Mouse (Mus musculus) granulocyte monocyte progenitor cell, adult 5-6 weeks (primary cell): ENCODE data around the gene Spon1. TPM values are rescaled to one million over a fixed set of nuclear protein-coding genes. Genes with fewer than 3 reads are reported as not detected.

Experiments
- ATAC-seq: replicated peaks from 2 replicates; pipeline ENCODE4 v1.8.0; 2016; ENCODE audit warnings: mild to moderate bottlenecking, moderate TSS enrichment, inconsistent platforms; ENCODE audit not compliant: poor library complexity, severe bottlenecking
- total RNA-seq, 2 experiments: library from RNA; stranded (forward) in 1 of 2; stranded (reverse) in 1 of 2; fragments of 200-712, 200-1000 nt in 1 of 2; fragments of >200 nt in 1 of 2; fragmentation: Nextera tagmentation in 1 of 2; gene quantifications; 2 replicates each; pipeline ENCODE4 v1.2.3; 2014 to 2017

Spon1 gene
- total RNA-seq, 2 experiments from 2014 or later = not detected

- no peak for ATAC-seq
Measured at GRCm38 (mm10) chr7:113828576-113828975, 62.8 kb downstream of the Spon1 start.

- ATAC-seq = peak; percentile 68
Measured at GRCm38 (mm10) chr7:113837151-113837550, 71.4 kb downstream of the Spon1 start.

DNA sequence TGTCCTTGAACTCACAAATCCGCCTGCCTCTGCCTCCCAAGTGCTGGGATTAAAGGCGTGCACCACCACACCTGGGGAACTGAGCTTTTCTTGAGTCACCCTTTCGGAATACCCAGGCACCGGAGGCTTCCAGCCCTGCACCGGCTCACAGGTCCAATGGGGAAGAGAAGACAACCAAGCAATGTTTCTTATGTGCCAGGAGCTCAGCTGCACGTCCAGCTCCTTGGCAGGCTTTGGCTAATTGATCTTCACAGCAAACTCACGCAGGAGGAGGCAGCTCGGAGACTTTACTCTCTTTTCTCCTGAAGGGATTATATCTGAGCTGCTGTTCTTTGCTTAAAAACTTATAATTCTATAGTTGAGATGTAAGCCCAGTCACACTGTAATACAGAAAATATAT, 73.6 kb downstream of the Spon1 start:
- ATAC-seq = no peak

- ATAC-seq = no peak
Measured at GRCm38 (mm10) chr7:113841521-113841920, 75.7 kb downstream of the Spon1 start.

DNA sequence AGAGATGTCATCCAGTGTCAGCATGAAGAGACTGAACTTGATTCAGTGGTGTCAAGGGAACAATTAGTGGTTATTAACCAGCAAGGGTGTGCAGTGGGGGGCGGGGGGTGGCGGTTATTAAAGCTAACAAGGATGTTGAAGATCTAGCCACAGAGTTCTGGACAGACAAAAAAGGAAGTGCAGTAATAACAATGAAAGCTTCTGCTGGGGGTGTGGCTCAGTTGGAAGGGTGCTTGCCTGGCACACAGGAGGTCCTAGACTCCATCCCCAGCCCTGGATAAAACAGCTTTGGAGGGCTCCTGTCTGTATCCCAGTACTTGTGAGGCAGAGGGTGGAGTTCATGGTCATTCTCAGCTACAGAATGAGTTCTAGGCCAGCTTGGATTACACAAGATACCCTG, 77.4 kb downstream of the Spon1 start:
- peak; percentile 84 for ATAC-seq

- ATAC-seq = no peak
Measured at GRCm38 (mm10) chr7:113845191-113845590, 79.4 kb downstream of the Spon1 start.

GRCm38 (mm10) chr7:113846553-113846952, 80.8 kb downstream of the Spon1 start:
- peak; percentile 40 for ATAC-seq

- no peak for ATAC-seq
Measured at GRCm38 (mm10) chr7:113847041-113847819, 81.4 kb downstream of the Spon1 start.

- ATAC-seq = no peak
Measured at GRCm38 (mm10) chr7:113850389-113850788, 84.6 kb downstream of the Spon1 start.

DNA sequence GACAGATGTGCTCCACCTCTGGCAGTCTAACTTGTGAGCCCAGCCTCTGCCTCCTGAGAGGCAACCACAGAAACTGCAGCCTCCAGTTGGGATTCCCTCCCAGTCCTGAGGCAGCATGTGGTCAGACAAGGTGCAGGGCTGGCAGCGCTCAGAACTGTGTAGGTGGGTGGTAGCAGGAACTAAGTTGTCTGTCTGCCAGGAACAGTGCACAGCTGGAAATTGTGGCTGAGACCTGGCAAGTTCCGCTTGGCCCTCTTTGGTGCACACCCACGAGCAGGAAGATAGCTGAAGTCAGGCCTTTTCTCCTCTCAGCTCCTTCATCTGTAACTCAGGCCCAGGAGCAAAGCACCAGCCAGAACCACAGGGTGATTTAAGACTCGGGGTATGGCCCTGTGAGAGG, 89.6 kb downstream of the Spon1 start:
- ATAC-seq = peak; percentile 72

DNA sequence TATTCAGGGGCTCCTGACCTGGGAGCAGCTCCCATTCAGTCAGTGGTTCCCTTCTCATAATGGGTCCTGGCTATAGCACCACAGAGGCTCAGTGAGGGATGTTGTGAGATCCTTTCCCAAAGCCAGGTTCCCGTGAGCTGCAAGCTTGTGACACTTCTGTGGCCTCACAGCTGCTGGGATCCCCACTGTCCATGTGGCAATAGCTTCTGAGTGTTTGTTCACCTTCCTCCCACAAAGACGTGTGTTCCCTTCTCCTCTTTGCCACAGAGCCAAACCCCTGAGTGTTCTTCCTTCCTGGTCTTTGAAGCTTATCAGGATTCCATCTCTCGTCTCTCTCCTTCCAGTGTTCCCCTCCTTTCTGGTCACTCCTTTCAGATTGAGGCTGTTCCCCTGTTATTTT, 90.3 kb downstream of the Spon1 start:
- ATAC-seq = peak; percentile 91

GRCm38 (mm10) chr7:113859480-113859881, 93.7 kb downstream of the Spon1 start:
- ATAC-seq = no peak

DNA sequence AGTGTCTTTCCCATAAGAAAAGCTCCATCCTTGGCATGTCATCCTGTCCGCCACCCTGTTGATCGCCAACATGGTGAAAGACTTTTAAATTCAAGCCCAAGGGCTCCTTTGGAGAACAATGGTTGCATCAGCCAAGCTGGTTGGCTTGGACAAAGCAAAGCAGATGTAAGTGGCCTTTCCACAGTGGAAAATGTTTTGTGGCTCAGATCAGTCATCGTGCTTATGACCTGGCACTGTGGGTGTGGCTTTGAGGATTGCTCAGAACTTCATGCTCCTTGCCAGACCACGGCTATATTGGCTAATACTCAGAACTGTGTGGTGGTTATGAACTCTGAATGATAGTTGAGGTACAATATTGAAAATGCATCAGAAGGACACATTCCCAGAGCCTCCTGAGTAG, 96.2 kb downstream of the Spon1 start:
- ATAC-seq = peak; percentile 94

DNA sequence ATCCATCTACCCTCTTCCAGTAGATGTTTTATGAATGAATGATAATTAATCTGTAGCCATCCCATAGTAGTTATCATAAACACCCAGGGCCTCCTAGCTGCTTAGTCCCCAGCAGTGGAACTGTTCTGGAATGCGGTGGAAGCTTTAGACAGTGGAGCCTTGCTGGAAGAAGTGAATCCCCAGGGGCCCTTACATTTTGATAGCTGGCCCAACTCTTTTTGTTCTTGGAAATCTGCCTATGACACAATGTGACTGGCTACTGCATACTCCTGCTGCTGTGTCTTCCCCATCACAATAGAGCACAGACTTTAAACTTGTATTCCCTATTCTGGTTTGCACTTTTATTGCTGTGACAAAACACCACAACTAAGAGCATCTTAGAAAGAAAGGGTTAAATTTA, 107.0 kb downstream of the Spon1 start:
- ATAC-seq = no peak

DNA sequence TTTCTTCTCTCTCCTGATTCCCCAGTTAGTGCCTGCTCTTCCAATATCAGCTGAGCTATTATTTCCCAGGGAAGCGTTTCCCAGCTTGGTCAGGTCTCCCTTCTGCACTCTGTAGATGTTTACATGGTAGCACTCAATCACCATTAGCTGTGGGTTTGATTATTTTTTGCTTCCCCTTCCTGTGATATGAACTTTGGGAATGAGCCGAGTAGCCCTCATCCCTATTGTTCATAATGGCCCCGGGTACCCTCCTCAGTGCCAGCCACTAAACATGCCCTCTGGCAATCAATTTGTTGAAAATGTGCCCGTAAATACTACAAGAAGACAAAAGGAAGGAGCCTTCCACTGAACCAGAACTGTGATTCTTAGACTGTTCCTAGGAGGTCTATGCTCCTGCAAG, 111.7 kb downstream of the Spon1 start:
- ATAC-seq = no peak

DNA sequence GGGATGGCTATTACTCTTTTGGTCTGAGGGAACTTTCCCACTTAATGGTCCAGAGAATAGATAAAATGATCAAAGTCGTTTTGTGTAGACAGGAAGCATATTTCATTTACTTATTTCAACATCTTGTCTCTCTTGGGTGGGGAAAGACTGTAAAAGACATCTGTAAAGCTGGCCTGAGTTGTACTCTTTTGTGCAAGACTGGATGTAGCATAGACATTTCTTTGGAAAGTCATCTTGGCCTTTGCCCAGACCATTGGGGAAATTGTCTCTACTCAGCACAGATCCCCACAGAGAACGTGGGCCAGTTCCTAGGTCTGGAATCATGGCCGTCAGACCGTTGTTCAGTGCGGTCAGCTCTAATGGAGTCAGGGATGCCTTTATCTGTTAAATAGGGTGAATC, 112.1 kb downstream of the Spon1 start:
- ATAC-seq = no peak

- ATAC-seq = no peak
Measured at GRCm38 (mm10) chr7:113879085-113879501, 113.3 kb downstream of the Spon1 start.

DNA sequence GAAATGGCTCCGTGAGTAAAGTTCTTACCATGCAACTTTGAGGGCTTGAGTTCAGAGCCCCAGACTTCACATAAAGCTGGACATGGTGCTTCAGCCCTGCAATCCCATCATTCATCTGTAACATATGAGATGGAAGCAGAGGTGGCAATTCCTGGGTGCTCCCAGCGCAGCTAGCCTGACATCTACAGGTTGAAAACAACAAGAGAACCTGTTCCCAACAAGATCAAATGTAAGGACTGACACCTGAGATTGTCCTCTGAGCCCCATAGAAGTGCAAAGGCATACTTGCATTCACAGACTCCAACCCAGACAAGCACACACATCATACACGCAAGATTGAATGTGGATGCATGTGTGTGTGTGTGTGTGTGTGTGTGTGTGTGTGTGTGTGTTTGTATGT, 114.2 kb downstream of the Spon1 start:
- no peak for ATAC-seq

- ATAC-seq = no peak
Measured at GRCm38 (mm10) chr7:113890782-113891181, 125.0 kb downstream of the Spon1 start.

DNA sequence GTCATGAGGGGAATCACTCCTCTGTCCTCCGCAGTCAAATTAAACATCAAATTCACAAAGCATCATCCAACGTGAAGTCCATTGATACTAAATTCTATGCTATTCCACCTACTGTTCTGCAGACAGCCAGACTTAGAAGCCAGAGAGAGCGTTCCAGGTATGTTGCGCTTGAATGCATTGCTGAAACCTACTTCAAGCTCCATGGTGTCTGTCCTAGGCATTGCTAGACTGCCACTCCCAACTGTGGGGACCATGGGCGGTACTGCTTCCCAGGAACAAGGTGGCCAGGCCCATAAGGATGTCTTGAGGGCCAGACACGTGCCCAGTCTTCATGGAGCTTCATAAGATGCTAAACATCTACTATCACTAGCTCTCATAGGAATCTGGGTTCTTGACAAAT, 125.7 kb downstream of the Spon1 start:
- no peak for ATAC-seq

DNA sequence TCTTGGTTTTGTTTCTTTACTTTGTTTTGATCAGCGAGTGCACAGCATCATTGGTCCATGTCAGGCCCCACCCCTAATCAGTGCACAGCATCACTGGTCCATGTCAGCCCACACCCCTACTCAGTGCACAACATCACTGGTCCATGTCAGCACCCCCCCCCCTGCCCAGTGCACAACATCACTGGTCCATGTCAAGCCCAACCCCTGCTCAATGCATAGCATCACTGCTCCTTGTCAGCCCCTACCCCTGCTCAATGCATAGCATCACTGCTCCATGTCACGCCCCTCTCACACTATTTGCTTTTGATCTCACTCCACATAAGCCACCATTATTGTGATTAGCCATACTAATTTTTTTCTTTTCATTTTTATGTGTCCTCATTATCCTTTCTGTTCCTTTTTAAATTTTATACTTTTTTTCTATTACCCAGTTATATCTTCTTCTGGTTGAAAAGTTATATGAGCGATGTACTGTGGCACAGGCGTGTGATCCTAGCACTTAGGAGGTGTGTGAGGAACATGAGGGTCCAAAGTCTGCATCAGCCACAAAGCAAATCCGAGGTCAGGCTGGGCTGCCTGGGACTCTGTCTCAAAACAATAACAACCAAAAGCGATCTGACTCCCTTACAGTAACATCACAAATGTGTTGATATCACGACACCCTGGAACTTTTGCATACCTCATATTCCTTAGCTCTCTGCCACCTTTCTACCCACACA, 128.3 kb downstream of the Spon1 start:
- no peak for ATAC-seq

DNA sequence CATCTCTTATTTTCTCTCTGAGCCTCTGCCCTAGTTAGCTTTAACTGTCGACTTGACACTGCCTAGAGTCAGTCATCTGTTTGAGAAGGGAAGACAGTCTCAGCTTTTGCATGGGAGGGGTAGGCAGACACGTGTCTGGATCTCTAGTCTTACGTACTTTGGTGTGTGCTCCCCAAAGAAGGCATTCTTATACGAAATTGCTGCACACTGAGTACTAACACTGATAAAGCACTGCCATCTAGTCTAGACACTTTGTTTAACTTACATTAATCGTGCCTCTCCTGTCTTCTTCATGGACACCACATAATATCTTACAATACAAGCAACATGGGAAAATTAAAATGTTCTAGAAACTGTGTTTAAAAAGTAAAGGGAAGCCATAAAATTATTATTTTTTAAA, 129.5 kb downstream of the Spon1 start:
- no peak for ATAC-seq
